Mouse (Mus musculus) C2C12 (cell line): ENCODE measurements around the gene Nav2.

ENCODE experiments used
- CEBPB ChIP-seq: IDR thresholded peaks from one replicate; pipeline ENCODE4 v1.6.1; 2011; ENCODE audit warnings: low read depth, mild to moderate bottlenecking, control low read depth, moderate library complexity
- CTCF ChIP-seq: IDR thresholded peaks from one replicate; pipeline ENCODE4 v1.5.1; 2011; ENCODE audit not compliant: control insufficient read depth, insufficient read depth, insufficient read length
- FOSL1 ChIP-seq: IDR thresholded peaks from one replicate; pipeline ENCODE4 v1.8.0; 2011; ENCODE audit warnings: mild to moderate bottlenecking, low read length; ENCODE audit not compliant: poor library complexity, insufficient read depth, severe bottlenecking
- MAX ChIP-seq: IDR thresholded peaks from one replicate; pipeline ENCODE4 v1.6.1; 2011; ENCODE audit warnings: mild to moderate bottlenecking, control low read depth
- MYOD1 ChIP-seq: IDR thresholded peaks from one replicate; pipeline ENCODE4 v1.6.1; 2011; ENCODE audit warnings: low read depth; ENCODE audit not compliant: control insufficient read depth, insufficient read length
- MYOG ChIP-seq: IDR thresholded peaks from one replicate; pipeline ENCODE4 v1.6.1; 2011; ENCODE audit not compliant: control insufficient read depth, insufficient read length; ENCODE audit errors: extremely low read depth
- USF1 ChIP-seq: IDR thresholded peaks from one replicate; pipeline ENCODE4 v1.6.1; 2011; ENCODE audit warnings: low read depth, mild to moderate bottlenecking, control low read depth, moderate library complexity

GRCm38 (mm10) chr7:48883525-48884265, 24.8 kb upstream of the Nav2 start:
- TF ChIP-seq CTCF (no peak), MYOG (no peak), FOSL1 (no peak), MAX (no peak), USF1 (no peak), MYOD1 (peak; percentile 96), CEBPB (peak; percentile 81)
